In genomic region chr17:45737078-45737601, GRCm38 (mm10) we compare ENCODE assay signal across 8 mouse cellular contexts. TPM values are rescaled to one million over a fixed set of nuclear protein-coding genes. Genes with fewer than 3 reads are reported as not detected.
DNase-seq lines count a peak whose midpoint lies in the region; ATAC-seq and TF ChIP-seq lines count a peak whose summit lies in the region.

No protein-coding gene starts in this region.

- peaks cover 29% of the 10 kb centered on the region for H3K27me3 ChIP-seq in erythroblast, embryonic 14.5 days (ENCODE audit: control insufficient read depth)
- peaks cover 18% of the 10 kb centered on the region for H3K27me3 ChIP-seq in E14TG2a.4 (ENCODE audit: insufficient read depth, low read length)
- peaks cover 24% of the 10 kb centered on the region for H3K27me3 ChIP-seq in liver, embryonic 16.5 days (ENCODE audit: control insufficient read depth, insufficient read depth, low read depth, low read length)
- H3K27me3 ChIP-seq in stomach, embryonic 14.5 days (ENCODE audit: control insufficient read depth, insufficient read depth, low read length) = no peaks in the 10 kb centered on the region

- no peak for DNase-seq in urinary bladder, adult 18-20 months (ENCODE audit: low spot score in 2 of 2)
- no peak for DNase-seq in retina, postnatal 1 day

- 11% methylated on average over 10 of the region's 10 CpGs for WGBS in liver, embryonic 16.5 days (ENCODE audit: insufficient replicate concordance)
- WGBS in stomach, embryonic 14.5 days = 19% methylated on average over 10 of the region's 10 CpGs

- no peaks in the 10 kb centered on the region for H3K36me3 ChIP-seq in erythroblast, embryonic 14.5 days (ENCODE audit: control insufficient read depth)
- H3K36me3 ChIP-seq in E14TG2a.4 (ENCODE audit: insufficient read depth, low read length) = no peaks in the 10 kb centered on the region
- no peaks in the 10 kb centered on the region for H3K36me3 ChIP-seq in liver, embryonic 16.5 days (ENCODE audit: control insufficient read depth, insufficient read depth)
- no peaks in the 10 kb centered on the region for H3K36me3 ChIP-seq in stomach, embryonic 14.5 days (ENCODE audit: control insufficient read depth, insufficient read depth, low read length)

- peak overlapping the region; percentile 77 for H3K9ac ChIP-seq in liver, embryonic 16.5 days (ENCODE audit: low read depth, low read length)
- peak overlapping the region; percentile 22; the same call in 1 of the 2 replicates for H3K9ac ChIP-seq in stomach, embryonic 14.5 days (replicated peaks; ENCODE audit: low read depth, low read length)

- no peak for TF ChIP-seq CTCF in E14TG2a.4 (conservative IDR thresholded peaks at IDR 0.05; ENCODE audit: low read length)

- peak overlapping the region; percentile 83 for H3K27ac ChIP-seq in liver, embryonic 16.5 days (ENCODE audit: low read length)
- peak overlapping the region; percentile 96 for H3K27ac ChIP-seq in stomach, embryonic 14.5 days (ENCODE audit: low read length)

- peak overlapping the region; percentile 72 for H3K4me3 ChIP-seq in erythroblast, embryonic 14.5 days (replicated peaks)
- H3K4me3 ChIP-seq in E14TG2a.4 (replicated peaks; ENCODE audit: low read length) = peak overlapping the region; percentile 80
- peak overlapping the region; percentile 69 for H3K4me3 ChIP-seq in liver, embryonic 16.5 days (ENCODE audit: low read depth, low read length)
- peak overlapping the region; percentile 32 for H3K4me3 ChIP-seq in stomach, embryonic 14.5 days (ENCODE audit: low read depth, low read length)

- no peak for ATAC-seq in erythroblast, adult 5-6 weeks (replicated peaks; ENCODE audit: low FRiP score, poor library complexity, severe bottlenecking)
- peak; percentile 44 for ATAC-seq in granulocyte monocyte progenitor cell, adult 5-6 weeks (replicated peaks; ENCODE audit: poor library complexity, severe bottlenecking)
- peak; percentile 38 for ATAC-seq in liver, embryonic 16.5 days (ENCODE audit: low read depth)
- peak; percentile 24; the same call in 1 of the 2 replicates for ATAC-seq in stomach, embryonic 14.5 days (ENCODE audit: insufficient number of reproducible peaks, insufficient read depth, low FRiP score, low read depth)

- peaks cover 53% of the 10 kb centered on the region for H3K4me1 ChIP-seq in erythroblast, embryonic 14.5 days (ENCODE audit: control insufficient read depth)
- H3K4me1 ChIP-seq in E14TG2a.4 (replicated peaks; ENCODE audit: low read depth, low read length) = peaks cover 62% of the 10 kb centered on the region
- peaks cover 41% of the 10 kb centered on the region for H3K4me1 ChIP-seq in liver, embryonic 16.5 days (ENCODE audit: control insufficient read depth, low read depth, low read length)
- peaks cover 25% of the 10 kb centered on the region for H3K4me1 ChIP-seq in stomach, embryonic 14.5 days (ENCODE audit: control insufficient read depth, insufficient read depth, low read length)

- H3K9me3 ChIP-seq in erythroblast, embryonic 14.5 days (ENCODE audit: control insufficient read depth, low read length) = no peaks in the 10 kb centered on the region
- no peaks in the 10 kb centered on the region for H3K9me3 ChIP-seq in E14TG2a.4 (ENCODE audit: low read length)
- no peaks in the 10 kb centered on the region for H3K9me3 ChIP-seq in liver, embryonic 16.5 days (replicated peaks; ENCODE audit: control insufficient read depth, low read length)
- no peaks in the 10 kb centered on the region for H3K9me3 ChIP-seq in stomach, embryonic 14.5 days (ENCODE audit: control insufficient read depth, low read depth, low read length)

- peak overlapping the region; percentile 97 for H3K4me2 ChIP-seq in liver, embryonic 16.5 days (ENCODE audit: low read depth, low read length)
- H3K4me2 ChIP-seq in stomach, embryonic 14.5 days (replicated peaks; ENCODE audit: low read depth, low read length) = peak overlapping the region; percentile 60

RNA-seq across cellular contexts. Expression of gene 1600014C23Rik, which starts 3.5 kb away (rescaled TPM):
- not detected in 2 replicates for polyA plus RNA-seq in erythroblast, embryonic 14.5 days (2012)
- total RNA-seq in erythroblast, adult 5-6 weeks (2015; ENCODE audit: low replicate concordance) = not detected in 2 replicates
- not detected in 2 replicates for total RNA-seq in erythroblast, adult 5-6 weeks (2017; ENCODE audit: low replicate concordance)
- total RNA-seq in granulocyte monocyte progenitor cell, adult 5-6 weeks (2014; fragmentation: Nextera tagmentation) = not detected in 2 replicates
- total RNA-seq in granulocyte monocyte progenitor cell, adult 5-6 weeks (2017) = not detected in 2 replicates
- not detected in 2 replicates for polyA plus RNA-seq in liver, embryonic 16.5 days (2015; fragmentation: Nextera tagmentation; extraction: Ambion mirVana)
- polyA plus RNA-seq in stomach, embryonic 14.5 days (2014; fragmentation: Nextera tagmentation; extraction: Ambion mirVana) = 0.72 TPM in 1 of 2 replicates, not detected in the other

RNA-seq across cellular contexts. Expression of gene Tmem63b, which starts 50.4 kb away (rescaled TPM):
- polyA plus RNA-seq in erythroblast, embryonic 14.5 days (2012) = 1.2 and 1.7 TPM in 2 replicates
- 2.5 and 5.2 TPM in 2 replicates for total RNA-seq in erythroblast, adult 5-6 weeks (2015; ENCODE audit: low replicate concordance)
- total RNA-seq in erythroblast, adult 5-6 weeks (2017; ENCODE audit: low replicate concordance) = 0.43 and 3.9 TPM in 2 replicates
- total RNA-seq in granulocyte monocyte progenitor cell, adult 5-6 weeks (2014; fragmentation: Nextera tagmentation) = 4.0 and 7.5 TPM in 2 replicates
- 3.4 and 5.6 TPM in 2 replicates for total RNA-seq in granulocyte monocyte progenitor cell, adult 5-6 weeks (2017)
- 8.2 and 10.0 TPM in 2 replicates for polyA plus RNA-seq in liver, embryonic 16.5 days (2015; fragmentation: Nextera tagmentation; extraction: Ambion mirVana)
- 30.8 and 33.7 TPM in 2 replicates for polyA plus RNA-seq in stomach, embryonic 14.5 days (2014; fragmentation: Nextera tagmentation; extraction: Ambion mirVana)

RNA-seq across cellular contexts. Expression of gene Mrpl14, which starts 51.0 kb away (rescaled TPM):
- polyA plus RNA-seq in erythroblast, embryonic 14.5 days (2012) = 60.8 and 73.7 TPM in 2 replicates
- 7.3 and 12.5 TPM in 2 replicates for total RNA-seq in erythroblast, adult 5-6 weeks (2015; ENCODE audit: low replicate concordance)
- total RNA-seq in erythroblast, adult 5-6 weeks (2017; ENCODE audit: low replicate concordance) = 3.4 and 12.0 TPM in 2 replicates
- total RNA-seq in granulocyte monocyte progenitor cell, adult 5-6 weeks (2014; fragmentation: Nextera tagmentation) = 81.2 and 91.4 TPM in 2 replicates
- 10.6 and 36.8 TPM in 2 replicates for total RNA-seq in granulocyte monocyte progenitor cell, adult 5-6 weeks (2017)
- polyA plus RNA-seq in liver, embryonic 16.5 days (2015; fragmentation: Nextera tagmentation; extraction: Ambion mirVana) = 94.4 and 99.9 TPM in 2 replicates
- 155 and 171 TPM in 2 replicates for polyA plus RNA-seq in stomach, embryonic 14.5 days (2014; fragmentation: Nextera tagmentation; extraction: Ambion mirVana)
